Mouse (Mus musculus): ENCODE results near the gene Fignl1. TPM values are rescaled to one million over a fixed set of nuclear protein-coding genes. Genes with fewer than 3 reads are reported as not detected.

Gene Fignl1
- total and polyA plus RNA-seq, 3 experiments: 0.21 to 1.2 (median 0.30) TPM

- no peaks in the 10 kb centered on the region for H3K36me3 ChIP-seq (ENCODE audit: control insufficient read depth, insufficient read depth, low read length)
- DNase-seq: no peak
- no peaks in the 10 kb centered on the region for H3K79me2 ChIP-seq (replicated peaks; ENCODE audit: control insufficient read depth, insufficient read depth, low read length)
- H3K4me1 ChIP-seq (ENCODE audit: control insufficient read depth, insufficient read depth, low read length): no peaks in the 10 kb centered on the region
- no peak overlapping the region for H3K9ac ChIP-seq (ENCODE audit: low read depth, low read length)
- WGBS: 88% methylated on average over 6 of the region's 6 CpGs
- H3K27me3 ChIP-seq (ENCODE audit: control insufficient read depth, insufficient read depth, low read length): no peaks in the 10 kb centered on the region
- H3K27ac ChIP-seq: no peak overlapping the region
- no peak overlapping the region for H3K4me3 ChIP-seq
- intact Hi-C loops (cut with DNase I): no loop called here
- TF ChIP-seq POLR2A (IDR thresholded peaks at IDR 0.05; ENCODE audit: insufficient read depth, low read depth, low read length): no peak
- TF ChIP-seq CTCF (IDR thresholded peaks at IDR 0.05): no peak
- TF ChIP-seq EP300 (IDR thresholded peaks at IDR 0.05; ENCODE audit: insufficient read depth, low read depth, low read length): no peak
These were observed 43.3 kb upstream of the Fignl1 start for GRCm38 (mm10) chr11:11851957-11852505.

GRCm38 (mm10) chr11:11850476-11851267, 41.9 kb upstream of the Fignl1 start:
- no peak for TF ChIP-seq EP300 (IDR thresholded peaks at IDR 0.05; ENCODE audit: insufficient read depth, low read depth, low read length)
- no peak for TF ChIP-seq POLR2A (IDR thresholded peaks at IDR 0.05; ENCODE audit: insufficient read depth, low read depth, low read length)
- no peak for TF ChIP-seq CTCF (IDR thresholded peaks at IDR 0.05)
- WGBS: 53% methylated on average over 6 of the region's 6 CpGs
- H3K27ac ChIP-seq: no peak overlapping the region
- H3K4me3 ChIP-seq: no peak overlapping the region
- no peaks in the 10 kb centered on the region for H3K79me2 ChIP-seq (replicated peaks; ENCODE audit: control insufficient read depth, insufficient read depth, low read length)
- no peak for DNase-seq
- intact Hi-C loops (cut with DNase I): no loop called here
- H3K9ac ChIP-seq (ENCODE audit: low read depth, low read length): no peak overlapping the region
- H3K27me3 ChIP-seq (ENCODE audit: control insufficient read depth, insufficient read depth, low read length): no peaks in the 10 kb centered on the region
- H3K36me3 ChIP-seq (ENCODE audit: control insufficient read depth, insufficient read depth, low read length): no peaks in the 10 kb centered on the region
- no peaks in the 10 kb centered on the region for H3K4me1 ChIP-seq (ENCODE audit: control insufficient read depth, insufficient read depth, low read length)

- DNase-seq: no peak
- Histone ChIP-seq H3K9ac (ENCODE audit: low read depth, low read length) (no peak overlapping the region), H3K4me3 (no peak overlapping the region), H3K27me3 (ENCODE audit: control insufficient read depth, insufficient read depth, low read length) (no peaks in the 10 kb centered on the region), H3K79me2 (replicated peaks; ENCODE audit: control insufficient read depth, insufficient read depth, low read length) (no peaks in the 10 kb centered on the region), H3K36me3 (ENCODE audit: control insufficient read depth, insufficient read depth, low read length) (no peaks in the 10 kb centered on the region), H3K27ac (no peak overlapping the region), H3K4me1 (ENCODE audit: control insufficient read depth, insufficient read depth, low read length) (peaks cover 5% of the 10 kb centered on the region)
- 66% methylated on average over 13 of the region's 13 CpGs for whole genome bisulfite sequencing
- TF ChIP-seq CTCF (IDR thresholded peaks at IDR 0.05): no peak
- no peak for TF ChIP-seq EP300 (IDR thresholded peaks at IDR 0.05; ENCODE audit: insufficient read depth, low read depth, low read length)
- TF ChIP-seq POLR2A (IDR thresholded peaks at IDR 0.05; ENCODE audit: insufficient read depth, low read depth, low read length): no peak
- intact Hi-C loops (cut with DNase I): loop anchor here (5.0 kb wide), 1 partner anchor 103 kb away; no protein-coding TSS in a partner anchor
These were observed 41.0 kb upstream of the Fignl1 start for GRCm38 (mm10) chr11:11849513-11850311.

- no peak for TF ChIP-seq EP300 (IDR thresholded peaks at IDR 0.05; ENCODE audit: insufficient read depth, low read depth, low read length)
- no peak for TF ChIP-seq POLR2A (IDR thresholded peaks at IDR 0.05; ENCODE audit: insufficient read depth, low read depth, low read length)
- 88% methylated on average over 4 of the region's 4 CpGs for WGBS
- intact Hi-C loops (cut with DNase I): loop anchor here (5.0 kb wide), 1 partner anchor 104 kb away; no protein-coding TSS in a partner anchor
- H3K36me3 ChIP-seq (ENCODE audit: control insufficient read depth, insufficient read depth, low read length): no peaks in the 10 kb centered on the region
- H3K27ac ChIP-seq: no peak overlapping the region
- H3K9ac ChIP-seq (ENCODE audit: low read depth, low read length): no peak overlapping the region
- no peak overlapping the region for H3K4me3 ChIP-seq
- no peaks in the 10 kb centered on the region for H3K27me3 ChIP-seq (ENCODE audit: control insufficient read depth, insufficient read depth, low read length)
- no peak for DNase-seq
- peaks cover 9% of the 10 kb centered on the region for H3K4me1 ChIP-seq (ENCODE audit: control insufficient read depth, insufficient read depth, low read length)
- H3K79me2 ChIP-seq (replicated peaks; ENCODE audit: control insufficient read depth, insufficient read depth, low read length): no peaks in the 10 kb centered on the region
These were observed 39.7 kb upstream of the Fignl1 start for GRCm38 (mm10) chr11:11848467-11848866.

GRCm38 (mm10) chr11:11845044-11845443, 36.3 kb upstream of the Fignl1 start:
- Histone ChIP-seq H3K4me1 (ENCODE audit: control insufficient read depth, insufficient read depth, low read length) (peaks cover 9% of the 10 kb centered on the region), H3K4me3 (no peak overlapping the region), H3K27me3 (ENCODE audit: control insufficient read depth, insufficient read depth, low read length) (no peaks in the 10 kb centered on the region), H3K9ac (ENCODE audit: low read depth, low read length) (no peak overlapping the region), H3K27ac (peak overlapping the region; percentile 75), H3K79me2 (replicated peaks; ENCODE audit: control insufficient read depth, insufficient read depth, low read length) (no peaks in the 10 kb centered on the region), H3K36me3 (ENCODE audit: control insufficient read depth, insufficient read depth, low read length) (no peaks in the 10 kb centered on the region)
- WGBS: 45% methylated on average over 8 of the region's 8 CpGs
- intact Hi-C loops (cut with DNase I): loop anchor here (2.0 to 5.0 kb wide), 3 partner anchors 24 to 107 kb away; no protein-coding TSS in a partner anchor
- no peak for TF ChIP-seq CTCF (IDR thresholded peaks at IDR 0.05)
- TF ChIP-seq POLR2A (IDR thresholded peaks at IDR 0.05; ENCODE audit: insufficient read depth, low read depth, low read length): no peak
- TF ChIP-seq EP300 (IDR thresholded peaks at IDR 0.05; ENCODE audit: insufficient read depth, low read depth, low read length): no peak
- DNase-seq: peak; percentile 42 to 55
